Mouse (Mus musculus): ENCODE measurements around the gene Zmym1. TPM values are rescaled to one million over a fixed set of nuclear protein-coding genes. Genes with fewer than 3 reads are reported as not detected.

Gene Zmym1
- polyA plus RNA-seq, 1 experiment from 2014 or later = 38.2 TPM

DNA sequence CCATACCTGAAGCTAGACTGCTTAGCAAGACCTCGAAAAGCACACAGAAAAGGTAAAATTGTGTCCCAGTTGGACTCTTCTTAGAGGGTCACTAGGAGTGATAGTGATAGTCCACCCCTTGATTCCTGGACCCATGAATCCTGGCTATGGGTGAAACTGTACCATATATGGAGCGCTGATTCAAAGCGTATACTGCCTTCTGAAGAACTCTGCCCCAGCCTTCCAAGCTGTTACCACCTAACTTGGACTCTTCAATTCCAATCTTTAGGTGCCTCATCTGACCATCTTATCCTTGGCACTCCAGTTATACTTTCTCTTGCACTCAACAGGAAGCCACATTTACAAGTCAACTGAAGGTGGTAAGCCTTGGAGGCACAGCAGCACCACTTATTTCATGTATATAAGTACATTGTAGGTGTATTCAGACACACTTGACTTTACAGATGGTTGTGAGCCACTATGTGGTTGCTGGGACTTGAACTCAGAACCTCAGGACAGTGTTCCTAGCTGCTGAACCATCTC, 22.1 kb downstream of the Zmym1 start:
- Histone ChIP-seq H3K27me3 (ENCODE audit: control insufficient read depth, insufficient read depth, low read length) (no peaks in the 10 kb centered on the region), H3K9ac (replicated peaks; ENCODE audit: low read length) (no peak overlapping the region), H3K27ac (replicated peaks; ENCODE audit: low read depth, low read length) (no peak overlapping the region), H3K4me1 (ENCODE audit: control insufficient read depth, insufficient read depth, low read length) (no peaks in the 10 kb centered on the region), H3K4me2 (ENCODE audit: low read length) (no peak overlapping the region), H3K9me3 (ENCODE audit: control insufficient read depth, low read length) (no peaks in the 10 kb centered on the region), H3K36me3 (ENCODE audit: control insufficient read depth, insufficient read depth, low read length) (peaks cover 74% of the 10 kb centered on the region), H3K4me3 (replicated peaks; ENCODE audit: low read depth, low read length) (no peak overlapping the region)
- DNase-seq (no peak), ATAC-seq (ENCODE audit: low FRiP score, low TSS enrichment) (no peak)
- 88% methylated on average over 3 of the region's 3 CpGs for WGBS

DNA sequence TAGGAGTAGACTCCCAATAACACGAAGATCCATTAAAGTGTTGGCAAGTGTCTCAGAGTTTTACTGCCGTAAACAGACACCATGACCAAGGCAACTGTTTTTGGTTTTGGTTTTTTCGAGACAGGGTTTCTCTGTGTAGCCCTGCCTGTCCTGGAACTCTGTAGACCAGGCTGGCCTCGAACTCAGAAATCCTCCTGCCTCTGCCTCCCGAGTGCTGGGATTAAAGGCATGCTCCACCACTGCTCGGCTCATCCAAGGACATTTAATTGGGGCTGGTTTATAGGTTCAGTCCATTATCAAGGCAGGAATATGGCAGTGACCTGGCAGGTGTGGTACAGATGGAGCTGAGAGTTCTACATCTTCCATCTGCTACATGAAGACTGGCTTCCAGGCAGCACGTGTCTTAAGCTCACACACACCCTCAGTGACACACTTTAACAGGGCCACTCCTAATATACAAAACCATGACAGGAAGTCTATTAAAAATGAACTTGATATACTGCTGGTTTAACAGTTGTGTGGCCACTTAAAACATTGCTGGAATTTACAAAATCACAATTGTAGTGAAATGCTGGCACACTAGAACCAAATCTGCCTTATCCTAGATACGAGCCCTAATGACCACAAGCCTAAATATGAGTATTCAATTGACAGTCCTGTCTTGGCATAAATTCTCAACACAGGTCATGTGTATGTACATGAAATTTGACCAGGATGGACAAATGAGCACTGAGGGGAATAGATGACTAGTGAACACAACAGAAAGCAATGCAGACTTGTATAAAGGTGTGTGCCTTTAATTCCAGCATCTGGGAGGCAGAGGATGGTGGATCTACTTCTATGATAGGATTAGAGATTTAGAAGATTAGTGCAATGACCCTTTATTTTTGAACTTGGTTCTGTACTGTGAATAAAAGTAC, 22.8 kb downstream of the Zmym1 start:
- Histone ChIP-seq H3K4me3 (replicated peaks; ENCODE audit: low read depth, low read length) (no peak overlapping the region), H3K9me3 (ENCODE audit: control insufficient read depth, low read length) (no peaks in the 10 kb centered on the region), H3K27me3 (ENCODE audit: control insufficient read depth, insufficient read depth, low read length) (no peaks in the 10 kb centered on the region), H3K4me1 (ENCODE audit: control insufficient read depth, insufficient read depth, low read length) (no peaks in the 10 kb centered on the region), H3K9ac (replicated peaks; ENCODE audit: low read length) (no peak overlapping the region), H3K36me3 (ENCODE audit: control insufficient read depth, insufficient read depth, low read length) (peaks cover 81% of the 10 kb centered on the region), H3K27ac (replicated peaks; ENCODE audit: low read depth, low read length) (no peak overlapping the region), H3K4me2 (ENCODE audit: low read length) (no peak overlapping the region)
- no peak for ATAC-seq (ENCODE audit: low FRiP score, low TSS enrichment)
- DNase-seq = no peak
- 86% methylated on average over 8 of the region's 8 CpGs for WGBS

DNA sequence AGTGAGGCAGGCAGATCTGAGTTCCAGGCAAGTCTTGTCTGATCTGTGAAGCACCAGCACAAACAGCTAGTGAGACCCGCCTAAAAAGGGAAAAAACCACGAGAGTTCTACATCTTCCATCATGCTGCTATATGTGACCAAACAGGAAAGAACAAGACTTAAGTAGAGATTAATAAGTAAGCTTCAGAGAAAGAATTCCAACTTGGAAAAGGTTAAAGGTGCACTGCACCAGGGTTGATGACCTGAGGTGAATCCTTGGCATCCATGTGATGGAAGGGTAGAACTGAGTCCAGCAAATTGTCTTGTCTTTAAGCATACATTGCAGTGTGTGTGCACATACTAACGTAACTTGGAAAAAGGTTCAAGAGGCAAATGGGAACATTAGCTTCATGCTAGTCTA, 23.8 kb downstream of the Zmym1 start:
- no peak overlapping the region for H3K27ac ChIP-seq (replicated peaks; ENCODE audit: low read depth, low read length)
- no peak overlapping the region for H3K4me2 ChIP-seq (ENCODE audit: low read length)
- WGBS = 97% methylated on average over 3 of the region's 3 CpGs
- DNase-seq = no peak
- ATAC-seq (ENCODE audit: low FRiP score, low TSS enrichment) = no peak
- H3K9ac ChIP-seq (replicated peaks; ENCODE audit: low read length) = no peak overlapping the region
- H3K4me3 ChIP-seq (replicated peaks; ENCODE audit: low read depth, low read length) = no peak overlapping the region
- peaks cover 86% of the 10 kb centered on the region for H3K36me3 ChIP-seq (ENCODE audit: control insufficient read depth, insufficient read depth, low read length)
- H3K27me3 ChIP-seq (ENCODE audit: control insufficient read depth, insufficient read depth, low read length) = no peaks in the 10 kb centered on the region
- no peaks in the 10 kb centered on the region for H3K9me3 ChIP-seq (ENCODE audit: control insufficient read depth, low read length)
- H3K4me1 ChIP-seq (ENCODE audit: control insufficient read depth, insufficient read depth, low read length) = no peaks in the 10 kb centered on the region

DNA sequence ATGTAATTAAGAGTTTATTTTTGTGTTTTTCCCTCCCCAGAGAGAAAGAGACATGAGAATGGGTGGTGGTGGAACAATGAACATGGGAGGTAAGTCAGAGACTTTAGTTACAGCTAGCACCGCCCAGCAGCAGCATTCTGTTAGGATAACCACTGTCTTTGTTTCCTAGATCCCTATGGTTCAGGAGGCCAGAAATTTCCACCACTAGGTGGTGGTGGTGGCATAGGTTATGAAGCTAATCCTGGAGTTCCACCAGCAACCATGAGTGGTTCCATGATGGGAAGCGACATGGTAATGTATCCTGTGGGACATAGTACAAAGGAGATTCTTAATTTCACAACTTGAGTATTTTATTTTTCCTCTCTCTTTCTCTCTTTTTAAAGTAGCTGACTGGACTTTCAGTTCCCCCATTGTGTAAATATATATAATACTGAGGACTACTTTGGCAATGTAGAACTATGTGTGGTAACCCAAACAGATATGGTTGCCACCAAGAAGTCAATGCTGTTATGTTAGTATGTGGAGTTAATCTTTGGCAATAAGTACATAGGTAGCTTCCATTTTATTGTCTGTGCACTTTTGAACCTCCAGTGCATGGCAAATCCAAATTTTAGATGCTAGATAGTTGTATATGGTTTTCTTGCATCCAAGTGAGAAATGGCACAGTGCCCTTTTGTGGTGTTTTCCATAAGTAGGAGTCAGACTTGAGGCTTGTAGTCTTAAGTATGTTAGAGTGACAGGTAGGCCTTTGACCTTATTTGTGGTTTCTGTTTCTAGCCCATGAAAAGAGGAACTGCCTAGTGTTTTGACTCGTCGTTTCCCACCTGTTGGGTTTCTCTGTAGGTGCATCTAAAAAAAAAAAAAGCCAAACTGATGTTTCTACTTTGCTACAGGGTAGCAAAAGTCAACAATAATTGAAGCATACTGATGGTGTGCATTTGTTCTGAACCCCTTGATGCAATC, 33.4 kb downstream of the Zmym1 start:
- no peak overlapping the region for H3K9ac ChIP-seq (replicated peaks; ENCODE audit: low read length)
- WGBS = 71% methylated on average over 4 of the region's 4 CpGs
- H3K4me2 ChIP-seq (ENCODE audit: low read length) = no peak overlapping the region
- peaks cover 25% of the 10 kb centered on the region for H3K4me1 ChIP-seq (ENCODE audit: control insufficient read depth, insufficient read depth, low read length)
- H3K36me3 ChIP-seq (ENCODE audit: control insufficient read depth, insufficient read depth, low read length) = peaks cover 92% of the 10 kb centered on the region
- no peaks in the 10 kb centered on the region for H3K9me3 ChIP-seq (ENCODE audit: control insufficient read depth, low read length)
- ATAC-seq (ENCODE audit: low FRiP score, low TSS enrichment) (no peak), DNase-seq (peak; percentile 79)
- no peak overlapping the region for H3K4me3 ChIP-seq (replicated peaks; ENCODE audit: low read depth, low read length)
- H3K27me3 ChIP-seq (ENCODE audit: control insufficient read depth, insufficient read depth, low read length) = no peaks in the 10 kb centered on the region
- H3K27ac ChIP-seq (replicated peaks; ENCODE audit: low read depth, low read length) = no peak overlapping the region

DNA sequence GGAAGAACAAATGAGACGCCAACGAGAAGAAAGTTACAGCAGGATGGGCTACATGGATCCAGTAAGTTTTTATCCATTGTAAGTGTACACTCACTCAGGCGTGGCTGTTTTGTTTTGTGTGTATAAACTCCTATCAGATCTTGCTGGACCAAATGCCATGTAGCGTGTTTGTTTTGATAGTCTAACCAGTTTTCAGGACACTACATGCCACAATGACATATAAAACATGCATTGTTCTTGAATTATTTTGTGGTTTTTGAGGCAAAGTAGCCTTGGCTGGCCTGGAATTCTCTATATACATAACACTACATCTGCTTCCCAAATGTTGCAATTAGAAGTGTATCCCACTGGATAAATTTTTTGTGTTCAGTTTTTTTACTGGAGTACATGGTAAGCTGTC, 34.1 kb downstream of the Zmym1 start:
- Histone ChIP-seq H3K27ac (replicated peaks; ENCODE audit: low read depth, low read length) (no peak overlapping the region), H3K4me1 (ENCODE audit: control insufficient read depth, insufficient read depth, low read length) (peaks cover 25% of the 10 kb centered on the region), H3K4me3 (replicated peaks; ENCODE audit: low read depth, low read length) (no peak overlapping the region), H3K9ac (replicated peaks; ENCODE audit: low read length) (no peak overlapping the region), H3K4me2 (ENCODE audit: low read length) (no peak overlapping the region), H3K9me3 (ENCODE audit: control insufficient read depth, low read length) (no peaks in the 10 kb centered on the region), H3K36me3 (ENCODE audit: control insufficient read depth, insufficient read depth, low read length) (peaks cover 85% of the 10 kb centered on the region), H3K27me3 (ENCODE audit: control insufficient read depth, insufficient read depth, low read length) (no peaks in the 10 kb centered on the region)
- 89% methylated on average over 4 of the region's 4 CpGs for WGBS
- DNase-seq (no peak), ATAC-seq (ENCODE audit: low FRiP score, low TSS enrichment) (no peak)

DNA sequence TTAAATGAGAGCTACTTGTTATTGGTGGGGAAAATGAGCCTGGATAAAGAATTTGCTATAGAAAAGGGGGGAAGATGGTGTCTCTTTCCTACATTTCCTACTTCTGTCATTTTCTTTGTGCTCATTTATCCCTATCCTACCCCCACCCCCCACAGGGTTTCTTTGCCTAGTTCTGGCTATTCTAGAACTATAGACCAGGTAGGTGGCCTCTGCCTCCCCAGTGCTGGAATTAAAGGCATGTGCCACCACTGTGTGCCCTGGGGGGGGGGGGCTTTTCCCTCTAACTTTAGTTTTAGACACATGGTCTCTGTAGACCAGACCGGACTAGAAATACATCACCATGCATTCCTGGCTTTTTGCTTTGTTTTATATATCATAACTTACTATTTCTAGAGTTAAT, 36.7 kb downstream of the Zmym1 start:
- ATAC-seq (ENCODE audit: low FRiP score, low TSS enrichment) (no peak), DNase-seq (no peak)
- peaks cover 60% of the 10 kb centered on the region for H3K36me3 ChIP-seq (ENCODE audit: control insufficient read depth, insufficient read depth, low read length)
- peak overlapping the region; percentile 13; the same call in 1 of the 2 replicates for H3K9ac ChIP-seq (replicated peaks; ENCODE audit: low read length)
- peak overlapping the region; percentile 92 for H3K4me2 ChIP-seq (ENCODE audit: low read length)
- WGBS = 46% methylated on average over 1 of the region's 1 CpGs
- no peaks in the 10 kb centered on the region for H3K27me3 ChIP-seq (ENCODE audit: control insufficient read depth, insufficient read depth, low read length)
- H3K27ac ChIP-seq (replicated peaks; ENCODE audit: low read depth, low read length) = no peak overlapping the region
- H3K4me3 ChIP-seq (replicated peaks; ENCODE audit: low read depth, low read length) = peak overlapping the region; percentile 100
- peaks cover 29% of the 10 kb centered on the region for H3K4me1 ChIP-seq (ENCODE audit: control insufficient read depth, insufficient read depth, low read length)
- H3K9me3 ChIP-seq (ENCODE audit: control insufficient read depth, low read length) = no peaks in the 10 kb centered on the region

DNA sequence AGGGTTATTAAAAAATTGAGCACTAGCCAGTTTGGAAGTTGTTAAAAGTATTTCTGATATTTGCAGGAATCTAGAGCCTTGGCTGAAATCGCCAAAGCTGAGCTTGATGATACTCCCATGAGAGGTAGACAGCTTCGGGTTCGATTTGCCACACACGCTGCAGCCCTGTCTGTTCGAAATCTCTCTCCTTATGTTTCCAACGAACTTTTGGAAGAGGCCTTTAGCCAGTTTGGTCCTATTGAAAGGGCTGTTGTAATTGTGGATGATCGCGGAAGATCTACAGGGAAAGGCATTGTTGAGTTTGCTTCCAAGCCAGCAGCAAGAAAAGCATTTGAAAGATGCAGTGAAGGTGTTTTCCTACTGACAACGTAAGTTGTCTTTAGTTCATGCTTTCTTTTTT, 37.8 kb downstream of the Zmym1 start:
- peak overlapping the region; percentile 100; the same call in 1 of the 2 replicates for H3K9ac ChIP-seq (replicated peaks; ENCODE audit: low read length)
- H3K27ac ChIP-seq (replicated peaks; ENCODE audit: low read depth, low read length) = no peak overlapping the region
- H3K4me1 ChIP-seq (ENCODE audit: control insufficient read depth, insufficient read depth, low read length) = peaks cover 29% of the 10 kb centered on the region
- H3K4me3 ChIP-seq (replicated peaks; ENCODE audit: low read depth, low read length) = peak overlapping the region; percentile 100
- H3K4me2 ChIP-seq (ENCODE audit: low read length) = peak overlapping the region; percentile 92
- WGBS = under 1% methylated on average over 9 of the region's 9 CpGs
- ATAC-seq (ENCODE audit: low FRiP score, low TSS enrichment) (no peak), DNase-seq (no peak)
- no peaks in the 10 kb centered on the region for H3K9me3 ChIP-seq (ENCODE audit: control insufficient read depth, low read length)
- no peaks in the 10 kb centered on the region for H3K27me3 ChIP-seq (ENCODE audit: control insufficient read depth, insufficient read depth, low read length)
- peaks cover 53% of the 10 kb centered on the region for H3K36me3 ChIP-seq (ENCODE audit: control insufficient read depth, insufficient read depth, low read length)

DNA sequence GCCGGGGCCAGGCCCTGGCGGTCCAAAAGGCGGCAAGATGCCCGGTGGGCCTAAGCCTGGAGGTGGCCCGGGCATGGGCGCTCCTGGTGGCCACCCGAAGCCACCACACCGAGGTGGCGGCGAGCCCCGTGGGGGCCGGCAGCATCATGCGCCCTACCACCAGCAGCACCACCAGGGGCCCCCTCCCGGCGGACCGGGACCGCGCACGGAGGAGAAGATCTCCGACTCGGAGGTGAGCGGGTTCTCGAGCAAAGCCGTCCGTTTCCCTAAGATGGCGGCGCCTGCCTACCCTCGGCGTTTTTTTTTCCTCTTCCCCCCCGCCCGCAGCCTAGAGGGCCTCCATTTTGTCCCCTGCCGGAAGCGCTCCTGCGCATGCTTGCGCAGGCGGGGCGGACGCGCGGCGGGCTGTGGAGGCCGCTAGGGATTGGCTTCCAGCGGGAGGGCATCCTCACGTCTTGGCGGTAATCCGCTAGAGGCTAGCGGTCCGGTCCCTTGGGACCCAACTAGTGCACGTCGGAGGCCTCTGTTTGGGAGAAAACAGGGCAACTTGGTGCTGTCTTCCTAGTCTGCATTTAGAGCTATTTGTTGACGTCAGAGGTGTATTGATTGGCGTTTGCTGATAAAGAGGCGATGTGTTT, 38.8 kb downstream of the Zmym1 start:
- Histone ChIP-seq H3K4me1 (ENCODE audit: control insufficient read depth, insufficient read depth, low read length) (peaks cover 29% of the 10 kb centered on the region), H3K27ac (replicated peaks; ENCODE audit: low read depth, low read length) (peak overlapping the region; percentile 98), H3K27me3 (ENCODE audit: control insufficient read depth, insufficient read depth, low read length) (no peaks in the 10 kb centered on the region), H3K4me3 (replicated peaks; ENCODE audit: low read depth, low read length) (peak overlapping the region; percentile 100), H3K4me2 (ENCODE audit: low read length) (peak overlapping the region; percentile 92), H3K9ac (replicated peaks; ENCODE audit: low read length) (peak overlapping the region; percentile 100), H3K36me3 (ENCODE audit: control insufficient read depth, insufficient read depth, low read length) (peaks cover 42% of the 10 kb centered on the region), H3K9me3 (ENCODE audit: control insufficient read depth, low read length) (no peaks in the 10 kb centered on the region)
- ATAC-seq (ENCODE audit: low FRiP score, low TSS enrichment) = peak; percentile 78
- under 1% methylated on average over 53 of the region's 53 CpGs for WGBS
- DNase-seq = peak; percentile 95
